Mouse (Mus musculus) cerebellum, adult 2 months (tissue): ENCODE results near the gene Pik3r3.

Experiments used
- CTCF ChIP-seq: fragments of 200-500 bp; IDR thresholded peaks from 2 replicates; pipeline ENCODE4 v1.5.1; 2011; ENCODE audit warnings: low read depth, mild to moderate bottlenecking, control low read depth, low read length, moderate library complexity, borderline replicate concordance; ENCODE audit not compliant: insufficient read depth
- POLR2A ChIP-seq: fragments of 200-500 bp; IDR thresholded peaks from 2 replicates; pipeline ENCODE4 v1.6.1; 2011; ENCODE audit warnings: low read length, control low read depth, borderline replicate concordance; ENCODE audit not compliant: insufficient read depth

- peak; percentile 67 for TF ChIP-seq CTCF
- TF ChIP-seq POLR2A = no peak
Observed at GRCm38 (mm10) chr4:116342119-116342518, 120.7 kb downstream of the Pik3r3 start.
